8 mouse cellular contexts compared by ENCODE assay signal in genomic region chr7:130572821-130573220, GRCm38 (mm10). TPM values are rescaled to one million over a fixed set of nuclear protein-coding genes. Genes with fewer than 3 reads are reported as not detected.
DNase-seq lines count a peak whose midpoint lies in the region; ATAC-seq lines count a peak whose summit lies in the region.

Gene Nsmce4a (minus strand): TSS chr7:130573118.

- H3K4me1 ChIP-seq in midbrain, embryonic 11.5 days (ENCODE audit: control insufficient read depth, insufficient read depth, low read length), result no peaks in the 10 kb centered on the region

- peak in 1 of 2 experiments; percentile 13 for DNase-seq in left cerebral cortex, adult 18-20 months (ENCODE audit: low spot score in 2 of 2)
- DNase-seq in left cerebral cortex, adult 9 months (ENCODE audit: low spot score in 2 of 2), result no peak
- no peak for DNase-seq in heart, adult 18-20 months
- no peak for DNase-seq in large intestine, adult 2 months (ENCODE audit: low read depth, low spot score)
- DNase-seq in midbrain, embryonic 11.5 days (ENCODE audit: low spot score, missing footprints), result peak; percentile 64
- DNase-seq in embryo, embryonic 10.5 days (ENCODE audit: low spot score), result no peak
- DNase-seq in testis, postnatal 14 days (ENCODE audit: low spot score), result no peak

- H3K4me3 ChIP-seq in midbrain, embryonic 11.5 days (ENCODE audit: low read depth, low read length), result no peak within 1 kb of the TSS

- H3K9ac ChIP-seq in midbrain, embryonic 11.5 days (ENCODE audit: low read length), result no peak within 1 kb of the TSS

- no peaks in the 10 kb centered on the region for H3K27me3 ChIP-seq in midbrain, embryonic 11.5 days (ENCODE audit: control insufficient read depth, insufficient read depth, low read length)

- ATAC-seq in common myeloid progenitor, adult 5-6 weeks (replicated peaks; ENCODE audit: low read depth, poor library complexity, severe bottlenecking), result no peak
- no peak for ATAC-seq in midbrain, embryonic 11.5 days (ENCODE audit: low FRiP score)

- no peaks in the 10 kb centered on the region for H3K9me3 ChIP-seq in midbrain, embryonic 11.5 days (ENCODE audit: control insufficient read depth, low read length)

- H3K4me2 ChIP-seq in midbrain, embryonic 11.5 days, result no peak within 1 kb of the TSS

- WGBS in large intestine, adult 2 months, result 71% methylated on average over 11 of the region's 11 CpGs
- WGBS in midbrain, embryonic 11.5 days, result 95% methylated on average over 8 of the region's 11 CpGs

- no peak within 1 kb of the TSS for H3K27ac ChIP-seq in midbrain, embryonic 11.5 days (ENCODE audit: low read depth, low read length)

- H3K36me3 ChIP-seq in midbrain, embryonic 11.5 days (ENCODE audit: control insufficient read depth, insufficient read depth, low read length), result no peaks in the 10 kb centered on the region

RNA-seq across cellular contexts. Expression of gene Nsmce4a, which starts in this region (rescaled TPM):
- total RNA-seq in left cerebral cortex, adult 18-20 months (2021), result 10 to 100 TPM; 40.3 to 44.7 TPM
- 188 and 223 TPM in 2 replicates for total RNA-seq in common myeloid progenitor, adult 5-6 weeks (2017)
- 10 to 100 TPM; 39.3 to 44.3 TPM for total RNA-seq in heart, adult 18-20 months (2021)
- polyA plus RNA-seq in large intestine, adult 2 months (2012; rRNA removed), result 31.3 and 35.8 TPM in 2 replicates
- 223 and 239 TPM in 2 replicates for polyA plus RNA-seq in midbrain, embryonic 11.5 days (2014; fragmentation: Nextera tagmentation; extraction: Ambion mirVana)
